Mouse (Mus musculus) small intestine, adult 2 months (tissue): ENCODE data around the gene Alox5ap.

ENCODE experiments used
- CTCF ChIP-seq: fragments of 200-500 bp; IDR thresholded peaks from 2 replicates; pipeline ENCODE4 v1.5.1; 2012; ENCODE audit warnings: low read depth, mild to moderate bottlenecking, control low read depth, inconsistent platforms, low read length, moderate library complexity, mixed read lengths; ENCODE audit not compliant: insufficient replicate concordance, insufficient read length; ENCODE audit errors: extremely low read depth
- POLR2A ChIP-seq: fragments of 200-500 bp; IDR thresholded peaks from 2 replicates; pipeline ENCODE4 v1.6.1; 2012; ENCODE audit warnings: low read depth, mild to moderate bottlenecking, control low read depth, inconsistent platforms, low read length, moderate library complexity

DNA sequence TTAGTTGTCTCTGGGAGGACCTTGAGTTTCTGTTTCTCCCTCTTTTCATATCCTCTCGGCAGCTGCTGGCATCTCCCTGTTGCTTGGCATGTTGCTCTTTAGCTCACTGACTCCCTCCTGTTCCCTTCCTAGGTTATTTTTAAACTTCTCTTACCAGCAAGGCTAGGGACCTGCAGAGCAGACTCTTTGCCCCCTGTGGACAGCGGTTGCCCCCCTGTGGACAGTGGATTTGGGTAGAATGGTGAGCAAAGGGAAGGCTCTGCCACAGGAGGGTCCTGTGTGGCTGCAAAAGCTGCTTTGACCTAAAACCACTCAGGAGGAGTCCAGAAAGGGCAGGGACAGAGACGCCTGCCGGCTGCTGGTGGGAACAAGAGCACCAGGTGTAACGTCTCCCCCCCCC is 21.5 kb upstream of the Alox5ap start:
- TF ChIP-seq CTCF (no peak), POLR2A (no peak)
